Mouse (Mus musculus): ENCODE measurements around the gene Trpv2.

DNA sequence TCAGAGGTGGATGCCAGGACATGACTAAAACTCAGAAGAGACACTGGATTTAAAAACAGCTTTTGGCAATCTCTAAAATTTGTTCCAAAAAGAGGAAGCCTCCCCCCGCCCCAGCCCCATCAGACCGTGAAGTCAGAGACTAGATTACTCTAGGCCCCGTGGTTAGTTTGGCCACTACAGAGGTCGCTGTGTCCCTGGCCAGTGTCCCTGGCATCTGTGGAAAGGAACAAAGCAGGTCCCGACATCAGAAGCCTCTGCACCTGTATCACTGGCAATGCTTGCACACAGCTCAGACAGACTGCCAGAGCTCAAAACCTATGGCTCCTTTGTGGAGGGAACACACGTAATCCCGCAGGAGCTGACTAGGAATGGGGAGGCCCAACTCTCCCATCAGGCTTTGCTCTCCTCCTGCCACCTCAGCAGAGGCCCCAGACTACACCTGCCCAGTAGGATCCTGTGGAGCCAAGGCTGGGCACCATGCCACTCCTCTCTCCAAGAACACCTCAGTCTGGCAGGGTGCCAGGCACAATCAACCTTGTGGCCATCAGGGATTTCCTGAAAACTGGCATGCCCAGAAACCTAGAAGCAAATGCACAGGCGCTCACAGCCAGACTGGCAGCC, 68.8 kb downstream of the Trpv2 start:
- no peak for TF ChIP-seq CTCF (IDR thresholded peaks at IDR 0.05; ENCODE audit: low read depth, low read length)
- no peak for TF ChIP-seq GATA1 (IDR thresholded peaks at IDR 0.05; ENCODE audit: borderline replicate concordance, low read length)
- TF ChIP-seq TAL1 (conservative IDR thresholded peaks at IDR 0.05; ENCODE audit: low read depth, low read length) = no peak
- no peak for TF ChIP-seq POLR2AphosphoS5 (IDR thresholded peaks at IDR 0.05; ENCODE audit: insufficient replicate concordance, low read depth, low read length)
